Mouse (Mus musculus) intestine, embryonic 16.5 days (tissue): ENCODE measurements around the gene Map2k7. TPM values are rescaled to one million over a fixed set of nuclear protein-coding genes. Genes with fewer than 3 reads are reported as not detected.
A peak's percentile ranks its signal among the peaks of the same experiment; 100 is the strongest.

ENCODE experiments used
- ATAC-seq: fragments of 200-750 bp; cut with Nextera tagmentation; 2 replicates; pipeline ENCODE4 v1.8.0; 2017; ENCODE audit warnings: moderate TSS enrichment, moderate library complexity
- H3K27ac ChIP-seq: fragments of 300-500 bp; sonication (generic); 2 replicates; pipeline ENCODE4 v1.5.1; 2014; ENCODE audit warnings: mild to moderate bottlenecking, low read length
- H3K27me3 ChIP-seq: fragments of 300-500 bp; sonication (generic); replicated peaks from 2 replicates; pipeline ENCODE4 v1.6.1; 2014; ENCODE audit warnings: low read length, control low read depth, mixed read lengths; ENCODE audit not compliant: control insufficient read depth, insufficient read depth
- H3K36me3 ChIP-seq: fragments of 300-500 bp; sonication (generic); 2 replicates; pipeline ENCODE4 v1.6.1; 2014; ENCODE audit warnings: low read length, control low read depth; ENCODE audit not compliant: control insufficient read depth, insufficient read depth
- H3K4me1 ChIP-seq: fragments of 300-500 bp; sonication (generic); 2 replicates; pipeline ENCODE4 v1.6.1; 2014; ENCODE audit warnings: low read length, control low read depth, mixed read lengths; ENCODE audit not compliant: control insufficient read depth, insufficient read depth
- H3K4me2 ChIP-seq: fragments of 300-500 bp; sonication (generic); 2 replicates; pipeline ENCODE4 v1.6.1; 2014; ENCODE audit warnings: low read depth, low read length, control low read depth
- H3K4me3 ChIP-seq: fragments of 300-500 bp; sonication (generic); 2 replicates; pipeline ENCODE4 v1.5.1; 2014; ENCODE audit warnings: mild to moderate bottlenecking, low read length
- H3K9ac ChIP-seq: fragments of 300-500 bp; sonication (generic); 2 replicates; pipeline ENCODE4 v1.6.1; 2014; ENCODE audit warnings: low read depth, low read length
- H3K9me3 ChIP-seq: fragments of 300-500 bp; sonication (generic); 2 replicates; pipeline ENCODE4 v1.6.1; 2016; ENCODE audit warnings: low read length, control low read depth; ENCODE audit not compliant: control insufficient read depth
- WGBS: fragments of 180-500 bp; shearing (Covaris S2); extraction: QIAGEN DNeasy Blood & Tissue Kit; methylation state at CpG from one replicate; pipeline ENCODE4 v1.1.7; 2014; 5-methylcytosine and 5-hydroxymethylcytosine counted together
- polyA plus RNA-seq: library from polyadenylated mRNA; unstranded; fragments of >200 nt; fragmentation: Nextera tagmentation; extraction: Ambion mirVana; gene quantifications from 2 replicates; pipeline ENCODE4 v1.2.1, GENCODE M21; 2015

The Map2k7 gene
- polyA plus RNA-seq, 1 experiment from 2014 or later: 18.8 TPM

DNA sequence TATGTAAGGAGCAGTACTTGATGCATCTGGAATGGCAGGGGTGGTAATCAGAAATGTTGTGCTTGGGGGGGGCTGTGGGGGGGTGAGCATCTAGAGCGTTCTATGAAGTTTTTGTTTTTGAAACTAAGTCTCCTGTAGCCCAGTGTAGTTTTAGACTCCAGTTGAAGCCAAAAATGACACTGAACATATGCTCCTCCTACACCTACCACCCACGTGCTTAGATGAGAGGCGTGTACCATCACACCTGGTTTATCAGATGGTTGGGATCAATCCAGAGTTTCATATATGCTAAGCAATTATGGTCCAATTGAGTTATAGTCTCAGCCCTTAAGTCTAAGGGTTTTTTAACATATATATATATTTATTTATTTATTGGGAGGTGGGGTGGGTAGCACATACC, 18.9 kb upstream of the Map2k7 start:
- no peak overlapping the region for H3K27ac ChIP-seq
- peaks cover 11% of the 10 kb centered on the region; the same call in 1 of the 2 replicates for H3K27me3 ChIP-seq
- ATAC-seq: no peak
- no peaks in the 10 kb centered on the region for H3K36me3 ChIP-seq
- H3K4me1 ChIP-seq: peaks cover 19% of the 10 kb centered on the region
- H3K4me3 ChIP-seq: no peak overlapping the region
- no peak overlapping the region for H3K4me2 ChIP-seq
- H3K9ac ChIP-seq: no peak overlapping the region
- 88% methylated on average over 3 of the region's 3 CpGs for WGBS
- H3K9me3 ChIP-seq: no peaks in the 10 kb centered on the region; the same call in 1 of the 2 replicates

DNA sequence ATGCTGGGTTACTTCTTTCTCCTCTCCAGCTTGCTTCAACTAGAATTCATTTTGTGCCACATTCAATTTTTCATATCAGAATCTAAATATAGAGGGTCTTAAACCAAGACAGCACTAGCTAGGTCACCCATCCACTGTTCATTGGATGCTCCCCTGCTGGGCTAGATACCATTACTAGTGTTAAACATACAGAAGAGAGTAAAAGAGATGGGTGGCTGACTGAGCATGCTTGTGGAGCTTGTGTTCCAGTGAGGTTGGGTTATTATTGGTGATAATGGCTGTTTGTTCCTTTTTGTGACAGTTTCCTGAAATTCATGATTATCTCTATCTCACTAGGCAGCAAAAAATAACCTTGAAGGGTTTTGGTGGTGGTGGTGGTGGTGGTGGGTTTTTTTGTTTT, 16.5 kb upstream of the Map2k7 start:
- no peaks in the 10 kb centered on the region for H3K36me3 ChIP-seq
- no peak overlapping the region for H3K4me3 ChIP-seq
- H3K4me2 ChIP-seq: no peak overlapping the region
- no peak overlapping the region for H3K9ac ChIP-seq
- H3K9me3 ChIP-seq: no peaks in the 10 kb centered on the region; the same call in 1 of the 2 replicates
- peaks cover 10% of the 10 kb centered on the region; the same call in 1 of the 2 replicates for H3K4me1 ChIP-seq
- no peak overlapping the region for H3K27ac ChIP-seq
- no peak for ATAC-seq
- H3K27me3 ChIP-seq: 0 out of 2 replicates have a peak, but pooled peaks cover 6% of the 10 kb centered on the region

DNA sequence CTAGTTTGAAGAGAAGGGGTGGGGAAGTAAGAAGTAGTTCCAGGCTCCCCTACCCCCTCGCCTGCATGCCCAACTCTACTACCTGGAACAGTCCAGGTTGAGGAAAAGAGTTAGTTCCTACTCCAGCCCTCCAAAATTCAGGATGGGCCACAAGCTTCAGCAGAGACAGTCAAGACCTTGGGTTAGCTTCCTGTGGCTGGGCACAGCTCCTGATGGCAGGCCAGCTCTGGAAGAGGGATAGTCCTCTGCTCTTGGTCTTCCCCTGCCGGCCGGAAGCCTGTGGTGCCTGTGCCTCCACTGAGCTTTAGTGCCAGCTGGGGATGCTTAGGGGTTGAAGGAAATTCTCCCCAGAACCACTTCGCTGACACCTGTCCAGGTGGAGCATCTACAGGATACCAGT, 12.2 kb upstream of the Map2k7 start:
- Histone ChIP-seq H3K4me2 (peak overlapping the region; percentile 63), H3K4me3 (peak overlapping the region; percentile 48), H3K9ac (peak overlapping the region; percentile 59; the same call in 1 of the 2 replicates), H3K36me3 (no peaks in the 10 kb centered on the region), H3K27me3 (no peaks in the 10 kb centered on the region), H3K27ac (no peak overlapping the region), H3K9me3 (no peaks in the 10 kb centered on the region), H3K4me1 (peaks cover 16% of the 10 kb centered on the region; the same call in 1 of the 2 replicates)
- ATAC-seq: peak; percentile 29
- 30% methylated on average over 4 of the region's 4 CpGs for WGBS

DNA sequence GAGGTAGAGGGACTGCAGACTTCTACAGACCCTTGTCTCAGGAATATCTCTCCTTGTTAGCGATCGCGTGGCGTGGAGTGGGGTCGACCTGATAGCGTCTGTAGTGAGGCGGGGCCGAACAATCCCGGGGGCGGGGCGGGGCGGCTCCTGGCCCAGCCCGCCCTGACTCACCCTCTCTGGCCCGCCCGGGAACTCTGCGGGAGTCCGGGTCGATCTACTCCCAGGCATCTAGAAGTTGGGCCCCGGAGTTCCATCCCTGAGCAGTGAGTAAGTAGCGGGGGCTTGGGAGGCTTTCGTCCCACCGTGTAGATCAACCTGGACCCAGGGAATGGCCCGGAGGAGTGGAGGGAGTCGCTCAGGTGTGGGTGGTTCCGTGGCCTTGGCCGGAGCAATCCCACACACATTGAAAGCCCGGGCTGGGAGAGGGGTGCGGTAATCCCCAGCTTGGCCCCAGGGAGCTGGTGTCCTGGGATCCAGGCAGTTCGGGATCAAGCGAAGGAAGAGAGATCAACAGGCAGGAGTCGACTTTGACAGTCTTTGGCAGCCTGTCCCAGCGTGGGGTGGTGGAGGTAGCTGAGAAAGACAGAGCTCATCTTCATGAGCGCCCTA, 11.7 kb upstream of the Map2k7 start, which contains the start of gene Lrrc8e:
Gene Lrrc8e (plus strand): TSS at position 89 of the 609 bp plus-strand sequence.
- Histone ChIP-seq H3K9me3 (no peaks in the 10 kb centered on the region), H3K27me3 (no peaks in the 10 kb centered on the region), H3K4me2 (peak within 1 kb of the TSS; percentile 63), H3K4me1 (peaks cover 16% of the 10 kb centered on the region; the same call in 1 of the 2 replicates), H3K27ac (no peak within 1 kb of the TSS), H3K4me3 (peak within 1 kb of the TSS; percentile 48), H3K36me3 (no peaks in the 10 kb centered on the region), H3K9ac (peak within 1 kb of the TSS; percentile 59)
- ATAC-seq: peak; percentile 79
- WGBS: 6% methylated on average over 33 of the region's 33 CpGs

DNA sequence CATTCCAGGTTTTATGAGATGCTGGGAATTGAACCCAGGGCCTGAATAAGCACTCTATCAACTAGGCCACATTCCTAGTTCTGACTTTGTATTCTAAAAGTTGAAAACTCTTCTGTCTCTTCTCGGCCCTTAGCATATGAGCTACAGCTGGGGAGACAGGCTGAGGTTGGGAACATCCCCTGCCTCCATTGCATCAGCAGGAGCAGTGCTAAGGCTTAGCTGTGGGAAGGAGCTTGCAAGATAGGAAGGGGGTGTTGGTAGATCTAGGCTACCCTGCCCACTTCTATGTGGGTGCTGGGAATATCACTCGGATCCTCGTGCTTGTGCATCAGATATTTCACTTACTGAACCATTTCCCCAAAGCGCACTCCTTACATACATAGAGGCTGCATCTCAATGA, 10.6 kb upstream of the Map2k7 start:
- WGBS: 90% methylated on average over 4 of the region's 4 CpGs
- Histone ChIP-seq H3K4me3 (no peak overlapping the region), H3K9ac (no peak overlapping the region), H3K27ac (no peak overlapping the region), H3K4me1 (peaks cover 16% of the 10 kb centered on the region; the same call in 1 of the 2 replicates), H3K36me3 (no peaks in the 10 kb centered on the region), H3K4me2 (no peak overlapping the region), H3K27me3 (no peaks in the 10 kb centered on the region), H3K9me3 (no peaks in the 10 kb centered on the region)
- ATAC-seq: no peak

DNA sequence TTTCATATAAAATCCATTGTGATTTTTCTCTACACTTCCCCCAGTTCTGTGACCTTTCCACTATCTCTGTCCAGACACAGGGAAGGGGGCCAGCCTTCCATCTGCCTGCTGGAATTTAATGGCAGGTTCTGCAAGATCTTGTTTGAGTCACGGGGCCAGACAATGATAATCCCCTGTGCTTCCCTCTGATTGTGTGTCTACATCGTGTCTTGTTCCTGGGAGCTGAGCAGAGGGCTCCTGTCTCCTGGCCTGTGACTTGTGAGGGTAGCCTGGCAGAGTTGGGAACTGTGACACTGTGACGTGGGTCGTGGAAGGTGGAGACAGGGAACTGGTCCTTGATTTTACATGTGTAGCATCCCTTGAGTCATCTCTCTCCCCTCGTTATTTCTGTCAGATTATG, 8.8 kb upstream of the Map2k7 start:
- 73% methylated on average over 5 of the region's 5 CpGs for WGBS
- no peak overlapping the region for H3K4me2 ChIP-seq
- H3K9me3 ChIP-seq: no peaks in the 10 kb centered on the region
- no peak overlapping the region for H3K4me3 ChIP-seq
- ATAC-seq: no peak
- no peaks in the 10 kb centered on the region for H3K27me3 ChIP-seq
- no peak overlapping the region for H3K9ac ChIP-seq
- H3K4me1 ChIP-seq: peaks cover 16% of the 10 kb centered on the region; the same call in 1 of the 2 replicates
- H3K27ac ChIP-seq: no peak overlapping the region
- no peaks in the 10 kb centered on the region for H3K36me3 ChIP-seq

DNA sequence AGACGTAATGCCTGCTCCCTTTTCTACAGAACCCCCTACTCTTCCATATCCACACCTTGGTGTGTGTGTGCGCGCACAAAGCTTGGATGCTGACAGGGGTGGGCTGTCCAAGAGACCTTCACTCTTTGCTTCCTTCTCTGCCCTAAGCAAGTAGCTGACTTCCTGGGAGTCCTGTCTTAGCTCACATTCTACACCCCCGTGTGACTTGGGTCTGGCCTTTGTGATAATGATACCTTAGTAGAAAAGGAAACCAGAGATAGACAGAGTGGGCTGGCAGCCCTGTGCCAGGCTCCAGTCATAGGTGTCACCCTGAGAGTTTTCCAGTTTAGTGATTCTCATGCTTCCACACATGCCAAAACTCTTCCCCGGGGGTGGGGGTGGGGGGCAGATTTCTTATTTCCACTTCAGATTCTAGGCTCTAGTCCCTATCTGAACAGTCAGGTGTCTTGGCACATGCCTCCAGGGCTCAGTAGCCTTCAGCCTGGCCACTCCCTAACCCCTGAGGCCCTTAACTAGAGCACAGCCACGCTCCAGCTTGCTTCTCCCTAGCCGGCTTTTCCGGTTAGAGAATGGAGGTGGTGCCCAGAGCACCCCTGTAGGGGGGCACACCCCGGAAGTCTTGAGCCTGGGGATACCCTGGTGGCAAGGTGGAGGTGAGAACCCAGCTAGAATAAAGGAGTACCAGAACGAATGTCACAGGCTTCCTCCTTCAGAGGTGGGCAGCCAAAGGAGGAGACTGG, 7.8 kb upstream of the Map2k7 start:
- no peak overlapping the region for H3K4me3 ChIP-seq
- no peaks in the 10 kb centered on the region for H3K36me3 ChIP-seq
- no peaks in the 10 kb centered on the region for H3K27me3 ChIP-seq
- 0 out of 2 replicates have a peak overlapping the region, but pooled peaks have one; percentile 11 for H3K9ac ChIP-seq
- ATAC-seq: peak; percentile 81
- H3K9me3 ChIP-seq: no peaks in the 10 kb centered on the region
- peak overlapping the region; percentile 16 for H3K27ac ChIP-seq
- H3K4me1 ChIP-seq: peaks cover 16% of the 10 kb centered on the region; the same call in 1 of the 2 replicates
- H3K4me2 ChIP-seq: 0 out of 2 replicates have a peak overlapping the region, but pooled peaks have one; percentile 2
- WGBS: 52% methylated on average over 10 of the region's 10 CpGs

DNA sequence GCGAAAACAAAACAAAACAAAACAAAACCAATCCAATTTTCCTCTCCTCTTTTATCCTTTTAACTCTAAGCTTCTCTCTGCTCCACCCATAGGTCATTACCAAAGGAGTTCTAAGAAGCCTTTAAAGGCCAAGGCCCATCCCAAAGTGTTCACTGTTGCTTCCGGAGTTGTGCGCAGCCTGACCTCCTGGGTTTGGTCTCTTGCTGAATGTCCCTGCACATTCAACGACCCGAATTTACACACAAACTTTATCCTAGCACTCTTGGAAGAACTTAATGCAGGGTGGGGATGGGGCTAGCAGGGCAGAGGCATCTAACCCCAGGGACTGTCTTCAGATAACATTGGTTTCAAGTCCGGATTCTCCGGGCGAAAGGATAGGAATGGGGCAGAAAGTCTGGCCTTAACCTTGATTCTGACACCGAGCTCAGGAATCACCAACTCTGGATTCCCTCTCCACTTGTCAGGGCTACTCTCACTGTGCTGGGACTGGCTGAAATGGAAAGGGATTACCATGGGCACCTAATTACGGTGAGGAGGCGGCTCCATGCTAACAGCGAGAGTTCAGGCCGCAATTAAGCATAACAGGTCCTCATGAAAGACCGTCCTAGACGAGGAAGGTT, 616 bp upstream of the Map2k7 start:
- 18% methylated on average over 15 of the region's 15 CpGs for WGBS
- H3K36me3 ChIP-seq: 0 out of 2 replicates have a peak, but pooled peaks cover under 1% of the 10 kb centered on the region
- H3K27me3 ChIP-seq: no peaks in the 10 kb centered on the region
- peak overlapping the region; percentile 73 for H3K4me2 ChIP-seq
- peaks cover 29% of the 10 kb centered on the region for H3K4me1 ChIP-seq
- H3K4me3 ChIP-seq: peak overlapping the region; percentile 86
- H3K9ac ChIP-seq: peak overlapping the region; percentile 81
- no peaks in the 10 kb centered on the region for H3K9me3 ChIP-seq
- no peak for ATAC-seq
- H3K27ac ChIP-seq: peak overlapping the region; percentile 99

DNA sequence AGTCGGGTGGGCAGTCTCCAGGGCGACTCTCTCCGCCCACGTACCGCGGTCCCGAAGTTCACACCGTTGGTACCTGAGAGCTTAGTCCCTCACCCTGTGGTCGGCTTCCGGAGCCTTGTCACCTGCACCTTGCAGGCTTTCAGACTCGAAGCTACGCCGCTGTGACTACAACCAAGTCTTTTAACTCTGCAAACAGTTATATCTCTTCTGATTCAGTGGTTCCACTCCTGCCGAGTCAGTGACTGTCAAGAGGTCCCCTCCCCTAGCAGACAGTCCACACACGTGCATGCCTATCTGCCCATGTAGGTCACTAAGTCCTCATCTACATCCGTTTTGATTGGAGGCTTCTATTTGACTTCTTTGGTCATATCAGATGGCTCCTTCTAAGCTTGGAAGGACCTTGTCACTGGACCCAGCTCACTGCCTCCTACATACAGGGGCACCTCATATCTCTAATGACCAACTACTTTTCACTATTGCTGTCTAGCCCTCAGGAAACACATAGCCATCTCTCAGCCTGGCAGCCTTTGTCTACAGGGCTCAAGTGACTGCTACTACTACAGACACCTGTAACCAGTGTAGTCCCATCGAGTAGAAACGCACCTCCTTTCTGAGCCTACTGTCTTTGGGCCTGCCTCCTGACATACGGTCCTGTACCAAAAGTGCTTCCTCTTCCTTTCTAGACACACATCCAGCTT, 802 bp downstream of the Map2k7 start:
- peak; percentile 45 for ATAC-seq
- Histone ChIP-seq H3K4me2 (peak overlapping the region; percentile 84), H3K36me3 (peaks cover 11% of the 10 kb centered on the region), H3K9ac (peak overlapping the region; percentile 84), H3K27ac (peak overlapping the region; percentile 93), H3K4me1 (peaks cover 29% of the 10 kb centered on the region), H3K9me3 (no peaks in the 10 kb centered on the region), H3K27me3 (no peaks in the 10 kb centered on the region), H3K4me3 (peak overlapping the region; percentile 86)
- 10% methylated on average over 19 of the region's 19 CpGs for WGBS
